Mouse (Mus musculus) gastrocnemius, postnatal 25 days (tissue): ENCODE data around the gene Uspl1. TPM values are rescaled to one million over a fixed set of nuclear protein-coding genes. Genes with fewer than 3 reads are reported as not detected.

Experiments used
- DNase-seq: peaks from one replicate; pipeline ENCODE4 v3.0.0; 2022
- total RNA-seq, 2 experiments: library from RNA; stranded (reverse); gene quantifications; 1 replicate in 1 of 2; 2 replicates in 1 of 2; pipeline ENCODE4 v1.2.3; 2021

Gene Uspl1
- total RNA-seq, 2 experiments from 2014 or later: 20.2 to 22.0 TPM

DNA sequence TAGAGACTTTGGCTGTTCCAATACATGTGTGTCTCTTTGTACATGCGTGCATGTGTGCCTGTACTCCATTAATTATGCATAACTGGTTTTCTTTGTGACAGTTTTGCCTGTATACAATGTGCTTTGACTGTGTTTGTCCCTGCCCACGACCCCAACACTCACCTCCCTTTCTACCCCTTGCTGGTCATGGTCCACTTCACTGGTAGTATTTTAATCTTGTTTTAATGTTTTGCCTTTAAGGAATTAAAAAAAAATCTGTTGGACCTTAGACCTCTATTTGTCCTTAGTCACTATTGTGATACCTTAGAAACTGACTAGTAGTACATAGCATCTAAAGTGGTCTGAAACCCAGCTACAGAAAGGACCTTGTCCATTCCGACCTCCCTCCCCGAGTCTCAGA, 26.9 kb downstream of the Uspl1 start:
- no peak for DNase-seq

DNA sequence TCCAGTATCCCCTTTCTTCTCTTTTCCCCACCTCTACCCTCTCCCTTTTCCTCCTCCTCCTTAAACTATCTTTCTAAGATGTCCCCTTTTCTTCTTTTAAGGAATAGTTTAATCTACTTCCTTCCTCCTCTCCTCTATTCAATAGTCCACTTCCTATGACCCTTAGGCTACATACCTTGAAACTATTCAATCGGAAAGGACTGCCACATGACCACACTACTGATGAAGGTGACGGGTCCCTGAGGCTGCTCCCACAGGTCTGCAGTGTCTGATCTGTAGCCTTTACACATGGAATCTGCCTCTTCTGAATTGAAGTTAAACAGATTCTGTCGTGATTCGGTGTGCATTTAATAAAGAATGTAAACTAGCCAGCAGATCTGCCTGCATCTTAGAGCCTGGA, 28.7 kb downstream of the Uspl1 start:
- no peak for DNase-seq

DNA sequence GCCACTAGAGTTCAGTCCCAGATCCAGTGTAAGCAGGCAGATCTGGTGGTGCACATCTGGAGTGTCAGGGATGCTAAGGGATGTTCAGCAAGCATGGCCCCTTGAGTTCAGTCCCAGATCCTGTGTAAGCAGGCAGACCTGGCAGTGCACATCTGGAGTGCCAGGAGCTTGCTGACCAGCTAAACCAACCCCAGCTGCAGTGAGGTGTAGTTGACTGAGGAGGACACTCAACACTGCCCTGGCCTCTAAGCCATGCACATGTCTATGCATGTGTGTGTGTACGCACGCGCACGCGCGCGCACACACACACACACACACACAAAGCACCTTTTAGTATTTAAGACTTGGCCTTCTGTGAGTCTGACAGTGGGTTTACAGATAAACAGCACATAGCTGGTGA, 31.4 kb downstream of the Uspl1 start:
- DNase-seq: no peak

DNA sequence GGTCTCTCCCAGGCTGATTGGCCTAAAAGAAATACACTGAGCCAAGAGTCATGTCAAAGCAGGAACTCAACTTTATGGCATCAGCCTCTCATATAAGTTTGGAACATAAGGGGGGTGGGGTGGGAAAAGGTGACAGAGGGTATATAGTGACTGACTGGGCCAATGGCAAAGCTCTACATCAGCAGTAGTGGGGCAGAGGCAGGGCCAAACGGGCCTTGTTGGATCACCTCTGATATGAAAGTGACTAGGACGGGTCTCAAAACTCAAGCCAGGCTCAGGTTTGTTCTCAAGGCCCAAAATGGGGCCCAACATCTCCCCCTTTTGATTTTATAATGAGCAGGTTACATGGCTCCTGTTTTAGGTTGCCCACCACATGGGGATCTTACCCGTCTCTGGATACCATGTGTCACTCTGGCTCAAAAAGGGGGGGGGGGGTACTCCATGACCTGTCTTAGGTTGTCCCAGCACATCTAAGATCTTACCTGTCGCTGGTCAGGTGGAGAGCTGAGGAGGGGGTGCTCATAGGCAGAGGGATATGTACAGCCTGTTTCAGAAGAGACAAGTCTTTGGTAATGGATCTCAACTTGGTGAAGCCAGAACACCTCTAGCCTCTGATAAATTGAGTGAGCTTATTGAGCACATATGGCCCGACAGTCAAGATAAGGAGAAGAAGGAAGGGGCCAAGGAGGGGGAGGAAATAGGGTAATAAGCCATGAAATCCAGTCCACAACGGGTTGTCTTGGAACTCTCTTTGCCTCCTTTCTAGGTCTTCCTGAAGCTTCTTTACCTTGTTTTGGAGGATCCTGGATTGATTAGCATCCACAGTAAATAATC, 33.6 kb downstream of the Uspl1 start:
- no peak for DNase-seq

DNA sequence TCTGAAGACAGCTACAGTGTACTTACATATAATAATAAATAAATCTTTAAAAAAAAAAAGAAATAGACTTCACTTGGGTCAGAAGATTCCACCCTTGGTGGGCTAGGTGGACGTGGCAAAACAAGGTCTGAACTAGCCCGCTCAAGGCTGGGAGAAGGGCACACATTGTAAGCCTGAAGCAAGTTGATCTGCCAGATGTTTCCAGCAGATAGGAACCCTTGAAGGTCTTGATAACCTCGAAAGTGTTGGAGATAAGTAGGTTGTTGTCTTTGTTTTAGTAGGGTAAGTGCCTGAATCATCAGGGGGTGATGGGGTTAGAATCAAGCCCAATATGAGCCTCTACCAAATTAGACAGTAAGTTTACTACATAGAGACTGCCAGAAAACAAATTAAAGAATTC, 35.3 kb downstream of the Uspl1 start:
- no peak for DNase-seq

DNA sequence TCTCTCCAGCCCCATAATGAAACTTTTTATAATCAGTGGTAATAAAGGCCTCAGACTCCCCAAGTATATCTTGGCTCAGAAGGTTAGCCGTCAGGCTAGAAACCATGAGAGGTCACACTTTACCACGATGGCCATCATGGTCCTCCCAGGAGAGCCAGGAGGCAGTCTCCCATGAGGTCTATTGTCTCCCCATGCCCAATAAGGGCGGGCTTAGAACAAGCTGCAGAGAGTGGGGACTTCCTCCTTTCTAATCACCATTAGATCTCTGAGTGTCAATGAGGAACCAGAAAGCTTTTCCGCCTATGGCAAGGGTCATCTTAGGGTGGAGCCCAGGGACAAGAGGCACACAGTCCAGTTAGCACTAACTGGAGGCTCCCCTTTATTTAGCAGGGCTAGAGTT, 37.2 kb downstream of the Uspl1 start:
- DNase-seq: no peak

DNA sequence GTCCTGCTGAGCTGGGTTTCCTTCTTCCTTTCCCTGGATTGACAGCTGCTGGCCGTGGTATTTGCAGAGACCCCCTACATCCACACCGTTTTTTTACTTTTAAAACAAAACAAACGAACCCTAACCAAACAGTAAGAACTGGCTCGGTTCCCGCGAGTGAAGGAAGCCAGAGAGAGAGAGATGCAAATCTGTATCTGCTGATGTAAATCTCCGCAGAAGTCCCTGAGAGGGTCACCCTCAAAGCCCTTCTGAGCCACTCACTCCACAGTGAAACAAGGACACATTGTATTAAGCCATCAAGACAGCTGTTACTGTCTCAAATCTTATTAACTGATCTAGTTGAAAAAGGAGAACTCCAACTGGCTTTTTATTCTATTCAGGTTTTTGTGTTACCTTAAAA, 40.5 kb downstream of the Uspl1 start:
- DNase-seq: no peak

DNA sequence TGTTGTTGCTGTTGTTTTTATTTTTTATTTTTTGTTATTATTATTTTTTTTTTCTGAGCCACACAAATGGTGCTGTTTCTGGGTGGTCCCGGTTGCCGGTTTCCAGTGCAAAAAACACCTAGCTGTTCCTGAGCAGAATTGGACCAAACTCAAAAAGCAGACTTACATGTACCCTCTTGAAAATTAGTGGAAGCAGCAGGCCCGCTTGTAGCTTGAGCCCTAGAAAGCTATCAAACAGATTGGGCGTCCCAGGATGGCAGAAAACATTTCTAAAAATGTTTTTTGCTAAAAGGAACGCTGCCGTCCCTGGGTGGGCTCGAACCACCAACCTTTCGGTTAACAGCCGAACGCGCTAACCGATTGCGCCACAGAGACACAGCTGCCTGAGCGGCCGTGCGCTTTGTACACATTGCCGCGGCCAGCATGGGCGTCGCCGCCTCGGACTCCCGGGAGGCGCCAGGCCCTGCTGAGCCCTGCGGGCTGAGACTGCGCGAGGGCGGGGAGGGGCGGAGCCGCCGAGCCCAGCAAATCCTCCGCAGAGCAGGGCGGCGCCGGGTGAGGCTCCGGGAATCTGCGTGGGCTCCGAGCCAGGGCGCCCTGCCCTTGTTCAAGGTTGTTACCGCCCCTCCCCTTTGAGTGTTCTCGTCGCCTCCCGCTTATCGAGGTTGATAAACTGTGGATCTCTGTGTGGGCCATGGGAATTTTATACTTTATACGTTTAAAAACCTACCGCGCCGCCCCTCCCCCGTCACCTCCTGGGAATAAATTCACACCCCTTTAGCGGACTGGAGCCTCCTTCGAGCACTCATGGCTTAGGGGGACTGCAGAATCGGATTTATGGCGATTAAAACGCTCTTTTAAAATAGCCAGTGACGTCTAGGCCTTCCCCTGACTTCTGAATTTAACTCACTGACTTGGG, 44.8 kb downstream of the Uspl1 start:
- DNase-seq: peak; percentile 99

DNA sequence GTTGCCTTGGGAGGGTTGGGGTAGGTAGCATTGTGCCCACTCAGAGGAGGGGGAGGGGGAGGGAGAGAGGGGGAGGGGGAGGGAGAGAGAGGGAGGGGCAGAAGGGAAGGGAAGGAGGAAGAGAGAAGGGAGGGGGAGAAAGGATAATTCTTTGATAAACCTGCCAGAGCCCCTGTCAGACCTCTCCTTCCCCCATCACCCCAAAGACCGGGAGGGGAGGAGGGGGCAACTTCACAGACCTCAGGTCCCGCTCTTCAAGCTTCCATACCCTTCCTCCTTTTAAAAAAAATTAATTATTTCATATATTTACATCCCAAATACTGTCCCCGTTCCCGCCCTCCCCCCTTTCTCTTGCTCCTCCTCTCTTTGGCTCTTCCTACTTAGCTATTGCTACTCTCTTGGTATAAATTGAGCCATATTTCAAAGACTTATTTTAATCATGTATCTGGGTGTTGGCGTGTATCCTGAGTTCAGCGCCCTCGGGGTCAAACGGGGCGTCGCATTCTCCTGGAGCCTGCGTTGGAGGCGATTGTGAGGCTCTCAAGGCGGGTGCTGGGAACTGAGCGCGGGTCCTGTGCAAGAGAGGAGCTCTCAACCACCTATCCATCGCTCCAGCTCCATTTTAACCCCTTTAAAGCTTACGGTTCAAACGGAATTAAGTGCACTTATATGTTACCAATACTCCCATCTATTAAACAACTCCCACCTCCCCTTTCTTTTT, 45.6 kb downstream of the Uspl1 start:
- no peak for DNase-seq

DNA sequence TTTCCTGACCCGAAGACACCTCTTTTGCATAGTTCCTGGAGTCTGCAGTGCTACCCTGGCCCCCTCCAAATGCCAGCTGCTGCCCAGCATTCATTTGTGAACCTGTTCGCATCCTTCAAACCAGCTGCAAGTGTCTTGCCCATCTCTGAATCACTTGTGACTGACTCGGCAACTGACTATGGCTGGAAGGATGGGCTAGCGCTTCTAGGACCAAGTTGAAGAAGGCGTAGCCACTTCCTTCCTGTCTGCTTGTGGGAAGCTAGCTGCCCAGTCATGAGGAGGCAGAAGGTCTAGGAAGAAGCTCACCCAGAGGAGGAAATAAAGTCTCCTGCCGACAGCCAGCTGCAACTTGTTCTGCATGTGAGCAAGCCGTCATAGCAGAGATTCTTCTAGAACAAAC, 50.9 kb downstream of the Uspl1 start:
- DNase-seq: no peak

DNA sequence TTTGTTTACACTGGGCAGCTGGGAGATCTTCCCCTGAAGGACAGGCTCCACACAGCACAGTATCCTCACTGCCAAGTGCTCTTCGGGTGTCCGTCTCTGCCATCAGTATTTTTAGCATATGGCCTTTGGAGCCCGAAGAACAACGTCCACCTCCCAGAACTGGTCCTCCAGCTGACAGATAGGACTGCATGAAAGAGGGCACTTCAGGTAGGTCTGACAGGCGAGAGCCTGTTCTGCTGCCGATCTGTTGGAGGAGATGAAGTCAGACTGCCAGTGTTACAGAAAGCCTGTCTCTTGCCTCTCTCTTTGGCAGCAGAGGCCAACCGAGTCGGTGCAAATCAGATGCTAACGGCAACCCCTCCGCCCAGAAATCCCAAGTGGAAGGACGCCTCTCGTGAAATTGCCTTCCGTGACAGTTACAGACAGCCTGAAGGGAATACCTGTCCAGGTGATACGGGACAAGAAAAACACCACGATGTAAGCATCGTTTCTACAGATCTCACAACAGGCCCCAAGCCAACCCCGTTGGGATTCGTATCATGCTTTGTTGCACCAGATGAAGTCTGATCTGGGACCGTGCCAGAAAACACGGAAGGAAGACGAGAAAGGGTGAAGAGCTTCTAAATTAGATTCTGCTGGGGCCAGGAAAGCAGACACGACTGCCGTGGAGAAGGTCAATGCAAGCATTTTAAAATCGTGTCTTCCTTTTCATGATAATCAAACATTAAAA, 53.2 kb downstream of the Uspl1 start:
- DNase-seq: peak; percentile 39

DNA sequence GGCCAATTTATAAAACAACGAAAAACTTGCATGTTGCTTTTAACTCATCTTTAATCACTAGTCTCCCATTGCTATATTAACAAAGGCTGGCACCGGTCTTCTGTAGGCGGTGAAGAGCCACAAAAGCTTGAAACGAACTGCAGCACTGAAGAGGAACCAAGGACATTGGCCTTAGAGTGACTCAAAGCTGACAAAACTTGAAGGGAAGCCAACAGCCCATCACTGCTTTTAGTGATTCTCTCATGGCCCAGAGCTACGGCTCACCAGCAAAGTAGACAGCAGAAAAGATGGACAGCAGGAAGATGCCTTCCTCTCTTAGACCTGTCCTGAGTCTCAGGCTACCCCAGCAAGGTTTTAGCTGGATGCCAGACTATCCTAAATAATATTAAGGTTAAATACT, 58.3 kb downstream of the Uspl1 start:
- no peak for DNase-seq

DNA sequence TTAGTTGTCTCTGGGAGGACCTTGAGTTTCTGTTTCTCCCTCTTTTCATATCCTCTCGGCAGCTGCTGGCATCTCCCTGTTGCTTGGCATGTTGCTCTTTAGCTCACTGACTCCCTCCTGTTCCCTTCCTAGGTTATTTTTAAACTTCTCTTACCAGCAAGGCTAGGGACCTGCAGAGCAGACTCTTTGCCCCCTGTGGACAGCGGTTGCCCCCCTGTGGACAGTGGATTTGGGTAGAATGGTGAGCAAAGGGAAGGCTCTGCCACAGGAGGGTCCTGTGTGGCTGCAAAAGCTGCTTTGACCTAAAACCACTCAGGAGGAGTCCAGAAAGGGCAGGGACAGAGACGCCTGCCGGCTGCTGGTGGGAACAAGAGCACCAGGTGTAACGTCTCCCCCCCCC, 58.9 kb downstream of the Uspl1 start:
- no peak for DNase-seq

DNA sequence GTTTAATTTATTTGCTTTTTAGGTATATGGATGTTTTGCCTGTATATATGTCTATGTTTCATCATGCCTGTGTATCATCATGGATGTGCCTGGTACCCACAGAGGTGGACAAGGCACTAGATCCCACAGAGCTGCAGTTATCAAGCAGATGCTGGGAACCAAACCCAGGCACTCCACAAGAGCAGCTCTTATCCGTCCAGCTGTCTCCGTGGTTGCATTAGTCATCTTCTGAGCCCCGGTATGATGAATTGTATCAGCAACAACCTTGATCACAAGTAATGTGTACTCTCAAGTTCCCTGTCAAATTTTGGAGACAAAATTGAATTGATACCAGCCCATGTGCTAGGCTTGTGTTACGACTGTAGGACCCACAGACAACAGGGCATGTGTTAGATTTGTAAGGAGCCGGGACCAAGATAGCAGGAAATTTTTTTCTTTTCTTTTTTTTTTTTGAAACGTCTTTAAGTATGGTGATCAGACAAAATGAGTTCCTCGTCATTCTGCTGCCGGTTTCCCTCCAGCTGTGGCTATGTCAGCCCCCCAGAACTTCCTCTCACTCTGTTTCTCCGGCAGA, 61.3 kb downstream of the Uspl1 start:
- DNase-seq: no peak

DNA sequence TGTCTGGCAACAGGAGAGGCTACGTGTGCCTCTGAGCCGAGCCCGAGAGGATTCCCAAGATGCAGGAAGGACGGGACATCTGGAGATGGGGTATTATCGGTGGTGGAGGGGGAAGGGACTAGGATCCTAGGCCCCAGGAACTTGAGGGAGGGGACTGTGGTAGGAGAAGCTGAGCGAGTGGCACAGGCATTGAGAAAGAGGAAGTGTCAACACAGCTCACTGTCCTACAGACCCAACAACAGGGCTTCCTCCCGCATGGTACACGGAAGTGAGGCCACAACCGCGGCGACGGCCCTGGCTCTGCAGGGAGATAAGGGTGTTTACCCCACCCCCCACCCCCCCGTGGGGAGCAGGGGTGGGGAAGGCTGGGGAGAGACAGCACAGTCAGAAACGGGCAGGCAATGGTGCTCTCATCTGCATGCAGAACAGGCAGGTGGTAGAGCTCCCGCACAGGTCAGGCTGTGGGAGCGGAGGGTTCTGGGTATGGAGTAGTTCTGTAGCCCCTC, 61.9 kb downstream of the Uspl1 start:
- peak; percentile 64 for DNase-seq

DNA sequence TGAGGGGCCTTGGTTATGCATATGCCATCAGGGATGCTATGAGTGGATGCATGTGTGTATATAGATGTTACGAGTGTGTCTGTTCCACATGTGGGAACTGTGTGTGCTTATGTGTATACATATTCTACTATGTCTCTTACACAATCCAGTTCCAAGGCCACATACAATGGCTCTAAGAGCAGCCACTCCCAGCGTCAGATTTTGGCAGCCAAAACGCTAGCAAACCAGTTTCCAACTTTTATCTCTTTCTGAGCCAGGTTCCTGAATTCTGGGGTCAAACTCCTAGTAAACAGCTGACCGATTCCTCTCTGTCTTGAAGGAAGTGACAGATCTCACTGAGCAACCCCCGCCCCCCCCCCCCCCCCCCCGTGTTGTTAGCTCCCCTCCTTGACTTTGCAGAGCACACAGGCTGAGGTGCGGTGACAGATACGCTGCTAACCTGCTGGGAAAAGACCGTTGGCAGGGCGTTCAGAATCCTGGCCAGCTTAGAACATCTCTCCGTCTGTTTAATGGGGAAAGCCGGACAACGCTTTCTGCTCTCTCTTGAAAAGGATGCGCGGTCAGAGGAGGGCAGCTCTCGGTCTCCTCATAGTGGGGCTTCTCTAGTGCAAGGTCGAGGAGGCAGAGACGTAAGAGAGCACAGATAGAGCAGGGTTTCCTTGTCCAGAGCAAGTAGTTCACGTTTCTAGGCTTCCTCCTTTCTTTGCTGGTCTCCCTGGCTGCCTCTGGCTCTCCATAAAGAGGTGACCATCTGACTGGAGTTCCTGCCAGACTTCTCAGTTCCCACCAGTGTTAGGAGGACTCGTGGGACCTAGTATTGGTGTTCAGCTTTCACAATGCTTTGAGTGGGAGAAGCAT, 63.1 kb downstream of the Uspl1 start:
- no peak for DNase-seq

DNA sequence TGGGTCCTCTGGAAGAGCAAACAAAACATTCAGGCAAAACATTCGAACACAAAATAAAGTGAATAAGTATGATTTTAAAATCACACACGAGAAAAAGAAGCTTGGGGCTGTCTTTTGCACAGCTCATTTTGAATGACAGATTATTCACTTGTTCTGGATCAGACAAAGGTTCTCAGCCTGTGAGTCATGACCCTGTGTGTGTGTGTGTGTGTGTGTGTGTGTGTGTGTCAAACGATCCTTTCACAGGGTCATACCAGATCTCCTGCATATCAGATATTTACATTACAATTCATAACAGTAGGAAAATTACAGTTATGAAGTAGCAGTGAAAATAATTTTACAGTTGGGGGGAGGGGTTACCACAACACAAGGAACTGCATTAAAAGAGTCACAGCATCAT, 68.2 kb downstream of the Uspl1 start:
- no peak for DNase-seq

DNA sequence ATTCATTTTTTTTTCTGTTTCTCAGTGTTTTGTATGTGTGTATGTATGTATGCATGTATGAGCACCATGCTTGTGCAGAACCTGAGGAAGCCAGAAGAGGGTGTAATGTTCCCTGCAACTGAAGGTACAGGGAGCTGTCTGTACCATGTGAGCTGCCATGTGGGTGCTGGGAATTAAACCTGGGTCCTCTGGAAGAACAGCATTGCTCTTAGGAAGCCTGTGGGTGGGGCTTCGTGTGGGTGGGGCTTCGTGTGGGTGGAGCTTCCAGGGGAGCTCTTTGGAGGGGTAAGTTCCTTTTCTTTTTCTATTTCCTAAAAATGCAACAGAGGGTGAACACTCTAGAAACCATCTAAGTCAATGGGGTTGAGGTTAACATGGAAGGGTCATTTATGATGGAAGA, 69.3 kb downstream of the Uspl1 start:
- no peak for DNase-seq

DNA sequence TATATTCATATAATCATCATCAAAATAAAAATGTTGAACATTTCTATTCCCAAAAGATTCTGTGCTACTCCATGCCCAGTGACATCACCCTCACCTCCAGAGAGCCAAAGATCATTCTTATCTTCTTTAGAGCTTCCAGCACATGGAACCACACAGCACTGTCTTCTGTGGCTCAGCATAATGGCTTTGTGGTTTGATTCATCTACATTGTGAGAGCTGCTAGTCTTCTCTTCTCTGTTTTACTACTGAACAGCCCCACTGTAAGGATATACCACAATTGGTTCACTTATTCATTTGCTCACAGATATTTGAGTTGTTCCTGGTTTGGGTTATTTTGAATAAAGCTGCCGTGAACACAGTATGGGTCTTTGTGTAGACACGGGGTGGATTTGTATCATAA, 71.4 kb downstream of the Uspl1 start:
- no peak for DNase-seq

DNA sequence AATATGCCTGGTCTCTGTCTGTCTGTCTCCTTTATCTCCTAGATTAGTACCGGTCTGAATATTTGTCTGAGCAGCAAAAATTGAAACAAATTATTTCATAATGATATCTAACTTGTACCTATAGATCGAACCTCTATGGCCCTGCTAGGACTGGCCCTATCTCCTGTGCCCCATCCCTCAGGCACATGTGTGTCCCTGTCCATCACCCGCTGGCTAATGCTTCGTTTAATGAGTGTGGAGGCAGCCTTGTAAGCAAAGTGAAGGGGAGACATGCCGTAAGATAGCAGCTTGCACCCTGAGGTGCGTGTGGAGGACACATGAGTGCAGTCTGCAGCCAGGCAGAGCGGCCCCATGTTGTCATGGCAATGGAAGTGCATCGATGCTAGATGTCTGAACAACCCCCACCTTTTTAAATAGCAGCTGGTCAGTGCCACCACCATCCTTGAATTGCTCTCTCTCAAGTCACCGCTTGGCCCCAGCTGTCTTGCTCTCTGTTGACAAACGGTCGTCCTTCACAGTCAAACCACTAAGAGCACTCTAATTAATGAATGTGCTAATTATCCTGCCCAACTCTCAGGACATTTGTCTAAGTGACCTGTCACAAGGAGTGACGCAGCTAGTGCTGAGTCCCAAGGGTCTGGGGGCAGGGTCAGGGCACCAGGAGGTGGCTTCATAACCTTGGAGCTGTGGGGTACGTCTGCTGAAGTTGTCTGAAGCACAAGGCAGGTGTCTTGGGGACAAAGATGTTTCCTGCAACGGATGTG, 73.5 kb downstream of the Uspl1 start:
- DNase-seq: no peak
